Mouse (Mus musculus) kidney, postnatal 14 days (tissue): ENCODE measurements around the gene Abhd14b.

Source experiments
- DNase-seq: peaks from one replicate; pipeline ENCODE4 v3.0.0; 2022; ENCODE audit warnings: mixed read lengths

Abhd14b gene

GRCm38 (mm10) chr9:106461641-106462429, 14.6 kb downstream of the Abhd14b start:
- no peak for DNase-seq

DNA sequence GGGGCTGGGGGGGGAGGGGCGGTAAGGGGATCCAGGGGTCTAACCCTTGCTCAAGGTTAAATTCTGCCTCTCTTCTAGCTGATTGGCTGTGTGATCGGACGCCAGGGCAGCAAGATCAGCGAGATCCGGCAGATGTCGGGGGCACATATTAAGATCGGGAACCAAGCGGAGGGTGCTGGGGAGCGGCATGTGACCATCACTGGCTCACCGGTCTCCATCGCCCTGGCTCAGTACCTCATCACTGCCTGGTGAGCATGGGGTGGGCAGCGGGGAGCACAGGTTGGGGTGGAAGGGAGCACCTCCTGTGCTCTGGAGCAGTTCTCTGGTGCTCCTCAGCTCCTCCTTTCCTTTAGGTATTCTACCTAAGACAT, 15.2 kb downstream of the Abhd14b start:
- no peak for DNase-seq

DNA sequence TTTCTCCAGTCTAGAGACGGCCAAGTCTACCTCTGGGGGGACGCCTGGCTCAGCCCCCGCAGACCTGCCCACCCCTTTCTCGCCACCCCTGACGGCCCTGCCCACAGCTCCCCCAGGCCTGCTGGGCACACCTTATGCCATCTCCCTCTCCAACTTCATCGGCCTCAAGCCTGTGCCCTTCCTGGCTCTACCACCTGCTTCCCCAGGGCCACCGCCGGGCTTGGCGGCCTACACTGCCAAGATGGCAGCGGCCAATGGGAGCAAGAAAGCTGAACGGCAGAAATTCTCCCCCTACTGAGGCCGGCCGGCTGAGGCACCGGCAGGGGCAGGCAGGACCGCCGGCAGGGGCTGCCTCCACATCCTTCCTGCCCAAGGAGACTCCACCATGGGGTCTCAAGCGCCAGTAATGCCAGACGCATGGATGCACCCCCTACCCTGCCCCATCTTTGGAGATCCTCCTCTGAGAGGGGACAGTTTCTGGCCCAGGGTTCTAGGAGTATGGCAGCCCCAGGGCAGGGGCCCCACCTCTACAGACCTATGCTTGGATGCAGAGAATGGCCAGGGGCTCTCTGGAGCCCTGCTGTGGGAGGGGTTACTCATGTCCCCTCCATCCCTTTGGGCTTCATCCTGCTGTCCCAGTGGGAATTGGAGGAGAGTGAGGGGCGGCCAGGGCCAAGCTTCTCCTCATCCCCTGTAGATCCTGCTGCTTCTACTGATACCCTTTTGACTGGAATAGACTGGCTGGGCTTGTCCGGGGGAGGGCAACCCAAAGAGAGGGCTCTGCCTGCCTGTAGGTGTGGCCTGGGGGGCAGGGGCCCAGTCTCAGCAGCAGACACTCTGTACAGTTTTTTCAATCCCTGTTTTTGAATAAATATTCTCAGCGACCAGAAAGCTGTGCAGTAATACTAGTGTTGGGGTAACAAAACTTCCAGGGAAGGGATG, 16.1 kb downstream of the Abhd14b start:
- no peak for DNase-seq

DNA sequence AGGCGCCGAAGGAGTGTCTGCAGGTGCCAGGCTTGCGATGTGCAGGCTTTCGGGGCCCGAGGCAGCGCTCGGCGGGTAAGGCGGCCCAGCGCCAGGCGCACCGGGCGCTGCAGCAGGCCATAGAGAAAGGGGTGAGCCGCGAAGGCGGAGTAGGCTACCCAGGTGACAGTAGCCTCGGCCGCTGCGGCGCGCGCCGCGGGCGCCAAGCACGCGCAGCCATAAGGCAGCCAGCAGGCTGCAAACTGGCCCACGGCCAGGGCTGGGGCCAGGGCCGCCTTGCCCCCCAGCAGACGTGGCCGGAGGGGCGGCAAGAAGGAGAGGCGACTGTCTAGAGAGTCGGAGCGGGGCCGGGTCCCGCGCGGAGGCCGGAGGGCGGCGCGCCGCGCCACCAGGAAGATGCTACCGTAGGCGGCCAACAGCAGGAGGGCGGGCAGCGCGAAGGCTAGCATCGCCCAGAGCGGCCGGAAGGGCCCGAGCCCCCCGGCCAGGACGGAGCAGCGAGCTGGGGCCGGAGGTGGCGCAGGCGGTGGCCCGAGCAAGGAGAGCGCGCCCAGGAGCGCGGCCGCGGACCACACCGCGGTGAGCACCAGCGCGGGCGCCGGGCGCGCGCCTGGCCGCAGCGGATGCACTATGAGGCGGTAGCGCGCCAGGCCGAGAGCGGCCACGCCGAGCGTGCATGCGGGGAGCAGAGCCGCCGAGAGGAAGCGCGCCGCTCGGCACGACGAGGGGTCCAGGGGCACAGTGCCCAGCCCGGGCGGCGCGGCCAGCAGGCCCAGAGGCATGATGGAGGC, 17.7 kb downstream of the Abhd14b start:
- DNase-seq = peak; percentile 74

- DNase-seq = no peak
Observed at GRCm38 (mm10) chr9:106465571-106466200, 18.4 kb downstream of the Abhd14b start, which contains the start of gene Gpr62. Gene Gpr62, minus strand, starts transcription at chr9:106465938.

DNA sequence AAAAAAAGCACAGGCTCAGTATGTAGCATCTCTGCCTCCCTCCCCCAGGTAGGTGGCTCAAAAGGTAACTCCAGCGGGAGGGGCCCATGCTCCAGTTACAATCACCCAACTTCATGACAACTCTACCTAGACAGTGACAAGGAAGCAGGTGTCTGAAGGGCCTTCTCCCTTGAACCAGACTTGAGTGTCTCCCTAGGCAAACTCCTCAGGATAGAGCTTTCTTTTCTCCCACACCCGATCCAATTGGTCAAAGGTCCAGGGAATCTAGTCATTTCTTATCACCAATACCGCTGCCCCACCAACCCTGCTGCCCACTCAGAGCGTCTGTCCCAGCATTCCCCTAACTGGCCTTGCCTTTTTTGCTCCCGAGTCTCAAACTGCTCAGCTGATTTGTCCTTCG, 19.5 kb downstream of the Abhd14b start:
- no peak for DNase-seq

GRCm38 (mm10) chr9:106467746-106468145, 20.5 kb downstream of the Abhd14b start:
- DNase-seq = no peak

DNA sequence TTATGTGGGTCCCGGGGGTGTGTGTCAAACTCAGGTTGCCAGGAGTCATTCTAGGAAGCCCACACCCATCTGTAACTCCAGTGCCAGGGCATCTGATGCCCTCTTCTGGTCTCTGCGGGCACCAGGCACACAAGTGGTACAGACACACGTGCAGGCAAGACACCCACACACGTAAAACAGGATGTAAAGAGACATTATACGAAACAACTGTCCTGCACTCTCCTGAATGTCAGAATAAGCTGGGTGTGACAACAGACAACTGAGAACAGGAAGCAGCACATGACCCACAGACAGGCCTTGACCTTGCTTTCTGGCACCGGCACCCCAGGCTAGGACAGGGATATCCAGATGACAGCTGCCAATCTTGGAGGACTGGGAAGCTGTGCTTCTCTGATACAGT, 22.1 kb downstream of the Abhd14b start:
- no peak for DNase-seq

GRCm38 (mm10) chr9:106469776-106470175, 22.5 kb downstream of the Abhd14b start:
- no peak for DNase-seq

DNA sequence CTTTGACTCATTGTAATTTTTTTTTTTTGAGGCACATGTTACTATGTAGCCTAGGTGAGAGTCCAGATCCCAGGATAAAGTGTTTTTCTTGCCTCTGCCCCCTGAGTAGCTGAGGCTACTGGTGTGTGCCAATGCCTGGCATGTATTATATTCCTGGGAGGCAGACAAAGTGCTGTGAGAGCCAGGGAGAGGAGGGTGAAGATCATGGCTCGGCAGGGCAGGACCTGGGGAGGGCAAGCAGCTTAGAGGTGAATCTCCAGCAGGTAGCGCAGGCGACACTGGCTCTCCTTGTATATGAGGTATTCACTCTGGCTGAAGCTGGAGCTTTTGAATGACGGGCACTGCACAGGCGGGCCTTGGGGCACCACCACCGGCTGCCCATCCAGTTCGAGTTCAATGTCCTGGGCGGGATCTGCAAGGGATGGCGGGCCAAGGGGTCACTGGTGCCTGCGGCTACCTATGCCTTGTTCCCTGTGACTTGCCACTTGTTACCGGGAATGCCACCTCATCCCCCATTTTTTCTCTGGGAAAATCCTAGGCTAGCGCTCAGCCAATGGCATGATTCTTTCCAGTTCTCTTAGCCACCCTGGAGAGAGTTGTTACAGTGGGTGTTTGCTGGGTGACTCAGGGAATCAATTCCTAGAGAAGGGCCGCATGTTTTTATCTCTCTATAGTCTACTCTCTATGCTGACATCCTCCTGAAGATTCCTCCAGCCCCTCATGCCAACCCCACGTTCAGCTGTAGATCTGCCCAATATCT, 23.9 kb downstream of the Abhd14b start:
- DNase-seq = no peak

GRCm38 (mm10) chr9:106471892-106472291, 24.6 kb downstream of the Abhd14b start:
- DNase-seq = peak; percentile 80

- no peak for DNase-seq
Observed at GRCm38 (mm10) chr9:106472321-106472720, 25.1 kb downstream of the Abhd14b start.

DNA sequence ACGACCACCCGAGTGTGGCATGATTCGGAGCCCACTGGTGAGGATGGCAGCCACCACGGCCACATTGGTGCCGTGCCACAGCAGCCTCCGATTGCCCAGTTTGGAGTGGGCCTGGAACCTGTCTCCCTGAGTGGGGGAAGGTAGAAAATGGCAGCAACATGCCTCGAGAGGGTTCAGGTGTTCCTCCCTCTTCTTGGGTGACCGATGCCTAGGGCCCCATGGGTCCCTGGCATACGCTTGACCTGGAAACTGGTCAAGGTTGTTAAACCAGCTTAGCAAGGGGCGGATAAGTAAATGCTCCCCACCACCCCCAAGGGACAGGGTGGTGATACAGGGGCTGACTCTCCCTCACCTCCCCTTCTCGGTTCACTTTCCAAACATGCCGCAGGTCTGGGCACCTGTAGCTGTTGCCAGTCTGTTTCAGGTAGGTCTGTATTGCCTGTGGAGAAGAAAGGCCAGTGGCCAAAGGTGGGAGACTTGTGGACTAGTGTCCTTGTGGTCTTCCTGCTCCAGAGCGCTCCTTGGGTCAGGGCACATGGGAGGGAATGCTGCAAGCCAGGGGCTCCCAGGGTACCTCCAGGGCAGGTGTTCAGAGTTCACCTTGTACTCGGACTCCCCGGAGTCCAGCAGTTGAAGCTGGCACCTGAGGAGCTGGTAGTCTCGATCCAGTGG, 26.0 kb downstream of the Abhd14b start:
- peak; percentile 55 for DNase-seq

GRCm38 (mm10) chr9:106473753-106474105, 26.5 kb downstream of the Abhd14b start:
- no peak for DNase-seq

GRCm38 (mm10) chr9:106474456-106474855, 27.2 kb downstream of the Abhd14b start:
- peak; percentile 76 for DNase-seq

DNA sequence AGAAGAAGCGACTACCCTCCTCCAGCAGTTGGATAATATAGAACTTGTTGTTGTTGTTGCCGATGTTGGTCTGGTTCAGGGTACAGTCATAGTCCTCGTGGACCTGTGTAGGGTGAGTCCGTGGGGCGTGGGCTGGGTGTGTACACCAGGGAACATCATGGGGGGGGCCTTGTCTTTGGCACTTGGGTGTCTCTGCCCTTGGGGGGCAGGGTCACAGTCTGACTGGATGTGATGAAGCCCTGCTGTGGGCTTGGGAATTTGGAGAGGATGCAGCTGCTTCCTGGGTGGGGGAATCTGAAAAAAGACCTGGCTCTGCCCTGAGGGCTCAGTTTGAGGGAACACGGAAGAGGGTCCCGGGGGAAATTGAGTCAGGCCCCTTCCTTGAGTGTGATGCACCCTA, 27.8 kb downstream of the Abhd14b start:
- peak; percentile 45 for DNase-seq

GRCm38 (mm10) chr9:106475663-106476001, 28.4 kb downstream of the Abhd14b start, which contains the start of gene Rrp9:
Gene Rrp9, plus strand, starts transcription at chr9:106475963.
- DNase-seq = no peak

DNA sequence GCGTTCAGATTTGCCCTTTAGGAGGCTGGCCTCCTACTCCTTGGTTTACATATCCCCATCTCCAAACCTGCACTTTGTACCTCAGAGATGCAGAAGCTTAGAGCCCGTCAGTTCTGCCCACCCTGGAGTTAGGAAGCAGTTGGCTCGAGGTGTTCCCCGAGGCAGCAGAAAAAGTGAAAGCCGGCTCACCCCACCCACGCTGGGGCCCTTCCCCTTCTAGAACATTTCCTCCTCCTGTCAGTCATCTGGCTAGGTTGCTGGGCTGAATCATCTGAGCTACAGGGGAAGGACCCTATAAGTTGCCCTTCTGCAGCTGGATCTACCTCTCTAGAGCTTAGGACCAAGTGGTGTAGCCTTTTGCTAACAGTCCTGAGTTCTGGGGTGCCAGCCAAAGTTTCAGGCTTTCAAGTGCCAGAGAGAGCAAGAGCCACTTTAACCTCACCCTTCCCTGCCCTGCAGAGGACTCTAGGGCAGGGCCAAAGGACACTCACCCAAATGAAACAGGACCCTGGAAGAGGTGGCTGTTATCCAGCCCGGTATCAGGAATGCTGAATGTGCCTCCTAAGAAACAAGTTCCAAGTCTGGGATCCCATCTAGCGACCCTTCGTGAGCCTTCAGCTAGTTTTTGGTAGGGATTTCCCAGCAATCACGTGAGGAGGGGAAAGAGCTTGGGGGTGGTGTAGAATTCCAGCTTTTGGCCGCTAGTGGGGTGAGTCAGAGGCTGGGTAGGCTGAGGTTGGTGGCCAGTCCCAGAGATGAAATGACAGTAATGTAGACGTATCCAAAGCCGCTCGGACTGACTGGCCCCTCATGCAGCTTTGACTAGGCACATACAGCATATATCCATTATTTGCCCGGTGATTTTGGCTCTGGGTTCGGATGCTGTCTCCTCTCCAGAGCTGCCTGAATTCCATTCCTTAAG, 29.0 kb downstream of the Abhd14b start:
- peak; percentile 53 for DNase-seq

DNA sequence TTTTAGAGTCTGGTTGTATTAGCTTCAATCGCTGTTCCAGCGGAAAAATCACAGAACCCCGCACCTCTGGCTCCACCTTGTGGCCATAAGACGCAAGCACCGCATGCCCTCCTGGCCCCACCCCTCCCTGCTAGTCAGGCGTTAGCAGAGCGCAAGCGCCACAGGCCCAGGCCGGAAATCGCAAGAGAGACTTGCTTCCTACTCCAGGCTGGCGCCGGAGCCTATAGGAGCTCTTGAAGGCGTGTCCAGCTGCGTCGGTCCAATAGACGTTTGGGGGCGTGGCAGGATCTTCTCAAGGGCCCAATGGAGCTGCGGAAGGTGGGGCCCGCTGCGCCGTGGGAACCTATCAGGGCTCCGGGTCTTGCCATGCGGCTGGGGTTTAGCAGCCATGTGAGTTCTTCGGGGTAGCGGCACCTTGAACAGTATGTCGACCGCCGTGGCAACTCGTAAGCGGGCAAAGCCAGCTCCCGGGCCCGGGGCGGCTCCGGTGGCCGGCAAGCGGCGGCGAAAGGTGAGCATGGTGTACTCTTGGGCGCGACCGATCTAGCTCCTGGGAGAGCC, 29.7 kb downstream of the Abhd14b start, which contains the start of gene Parp3:
Parp3 (minus strand) TSS at position 26 of the 561 bp plus-strand sequence.
- peak; percentile 100 for DNase-seq

DNA sequence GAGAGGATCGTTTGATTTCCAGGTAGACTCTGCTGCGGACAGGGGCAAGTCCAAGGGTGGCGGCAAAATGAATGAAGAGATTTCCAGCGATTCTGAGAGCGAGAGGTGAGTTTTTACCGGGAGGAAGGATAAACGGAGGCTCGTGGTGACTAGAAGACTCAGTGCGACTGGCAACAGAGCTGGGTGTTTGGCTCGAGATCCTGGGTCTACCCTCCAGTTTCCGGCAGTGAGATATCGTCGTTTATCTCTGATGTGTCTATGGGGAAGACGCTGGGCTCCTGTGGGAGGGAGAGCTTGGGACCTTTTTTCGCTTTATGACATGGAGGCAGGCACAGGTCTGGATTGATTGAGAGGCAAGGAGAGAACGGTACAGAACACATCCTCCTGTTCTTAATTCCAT, 30.4 kb downstream of the Abhd14b start:
- no peak for DNase-seq
